Mouse (Mus musculus) midbrain, embryonic 12.5 days (tissue): ENCODE data around the gene Kxd1. TPM values are rescaled to one million over a fixed set of nuclear protein-coding genes. Genes with fewer than 3 reads are reported as not detected.

Source experiments
- ATAC-seq: fragments of 200-750 bp; cut with Nextera tagmentation; 2 replicates; pipeline ENCODE4 v1.8.0; 2017; ENCODE audit warnings: low read depth, moderate TSS enrichment, moderate library complexity; ENCODE audit not compliant: low FRiP score
- H3K27ac ChIP-seq: fragments of 300-500 bp; sonication (generic); replicated peaks from 2 replicates; pipeline ENCODE4 v1.5.1; 2016; ENCODE audit warnings: mild to moderate bottlenecking
- H3K27me3 ChIP-seq: fragments of 300-500 bp; sonication (generic); 2 replicates; pipeline ENCODE4 v1.6.1; 2016; ENCODE audit warnings: mild to moderate bottlenecking
- H3K36me3 ChIP-seq: fragments of 300-500 bp; sonication (generic); 2 replicates; pipeline ENCODE4 v1.6.1; 2016
- H3K4me1 ChIP-seq: fragments of 300-500 bp; sonication (generic); 2 replicates; pipeline ENCODE4 v1.6.1; 2016
- H3K4me2 ChIP-seq: fragments of 300-500 bp; sonication (generic); replicated peaks from 2 replicates; pipeline ENCODE4 v1.6.1; 2016; ENCODE audit warnings: mild to moderate bottlenecking, moderate library complexity
- H3K4me3 ChIP-seq: fragments of 300-500 bp; sonication (generic); 2 replicates; pipeline ENCODE4 v1.5.1; 2016; ENCODE audit warnings: mild to moderate bottlenecking
- H3K9ac ChIP-seq: fragments of 300-500 bp; sonication (generic); replicated peaks from 2 replicates; pipeline ENCODE4 v1.6.1; 2016; ENCODE audit warnings: mild to moderate bottlenecking, moderate library complexity
- H3K9me3 ChIP-seq: fragments of 300-500 bp; sonication (generic); 2 replicates; pipeline ENCODE4 v1.6.1; 2016; ENCODE audit warnings: mild to moderate bottlenecking
- WGBS: fragments of 180-500 bp; shearing (Covaris S2); methylation state at CpG from one replicate; pipeline ENCODE4 v1.1.7; 2016; 5-methylcytosine and 5-hydroxymethylcytosine counted together
- polyA plus RNA-seq: library from polyadenylated mRNA; unstranded; fragments of >200 nt; fragmentation: Nextera tagmentation; extraction: Ambion mirVana; gene quantifications from 2 replicates; pipeline ENCODE4 v1.2.1, GENCODE M21; 2016

Kxd1 gene
- polyA plus RNA-seq, 1 experiment from 2014 or later, result 52.1 TPM

DNA sequence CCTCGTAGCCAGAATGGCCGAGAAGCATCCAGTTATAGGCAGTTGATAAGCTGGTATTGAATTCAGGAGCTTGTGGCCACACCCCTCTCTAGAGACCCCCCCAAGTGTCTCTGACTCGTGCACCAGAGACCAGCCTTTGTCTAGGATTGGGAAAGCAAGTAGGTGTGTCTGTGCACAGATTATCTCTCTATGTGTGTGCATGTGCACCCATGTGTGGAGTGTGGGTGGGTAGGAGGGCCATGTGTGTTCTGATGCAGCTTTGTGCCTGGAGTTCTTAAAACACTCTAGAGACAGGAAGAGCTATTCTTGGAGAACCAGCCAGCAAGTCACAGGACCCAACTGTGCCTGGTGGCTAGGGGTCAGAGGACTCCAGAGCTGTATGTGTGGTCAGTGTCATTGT, 32.8 kb upstream of the Kxd1 start:
- no peak for ATAC-seq
- Histone ChIP-seq H3K27me3 (no peaks in the 10 kb centered on the region), H3K27ac (no peak overlapping the region), H3K4me3 (no peak overlapping the region), H3K36me3 (no peaks in the 10 kb centered on the region), H3K4me1 (peaks cover 7% of the 10 kb centered on the region; the same call in 1 of the 2 replicates), H3K9ac (no peak overlapping the region), H3K9me3 (no peaks in the 10 kb centered on the region), H3K4me2 (no peak overlapping the region)
- WGBS, result 64% methylated on average over 3 of the region's 3 CpGs

DNA sequence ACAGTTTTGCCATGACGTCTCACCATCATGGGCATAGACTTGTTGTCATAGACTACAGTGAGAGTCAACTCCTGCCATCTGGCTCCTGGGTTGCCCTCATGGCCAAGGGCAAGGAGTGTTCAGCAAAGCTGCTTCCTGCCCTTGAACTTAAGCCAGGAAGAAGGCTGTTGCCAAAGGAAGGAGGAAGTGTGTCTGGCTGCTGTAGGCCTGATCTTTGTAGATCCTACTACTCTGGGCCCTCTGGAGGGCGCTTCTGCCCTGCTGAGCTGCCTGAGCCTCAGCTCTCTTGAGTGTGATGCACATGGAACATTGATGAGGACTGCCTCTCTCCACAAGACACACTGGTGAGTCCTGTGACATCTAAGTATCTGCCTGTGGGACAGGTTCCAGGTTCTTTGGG, 32.3 kb upstream of the Kxd1 start:
- WGBS, result 86% methylated on average over 2 of the region's 2 CpGs
- Histone ChIP-seq H3K4me1 (0 out of 2 replicates have a peak, but pooled peaks cover 7% of the 10 kb centered on the region), H3K27me3 (no peaks in the 10 kb centered on the region), H3K27ac (no peak overlapping the region), H3K9me3 (no peaks in the 10 kb centered on the region), H3K4me3 (no peak overlapping the region), H3K9ac (no peak overlapping the region), H3K4me2 (no peak overlapping the region), H3K36me3 (no peaks in the 10 kb centered on the region)
- no peak for ATAC-seq

DNA sequence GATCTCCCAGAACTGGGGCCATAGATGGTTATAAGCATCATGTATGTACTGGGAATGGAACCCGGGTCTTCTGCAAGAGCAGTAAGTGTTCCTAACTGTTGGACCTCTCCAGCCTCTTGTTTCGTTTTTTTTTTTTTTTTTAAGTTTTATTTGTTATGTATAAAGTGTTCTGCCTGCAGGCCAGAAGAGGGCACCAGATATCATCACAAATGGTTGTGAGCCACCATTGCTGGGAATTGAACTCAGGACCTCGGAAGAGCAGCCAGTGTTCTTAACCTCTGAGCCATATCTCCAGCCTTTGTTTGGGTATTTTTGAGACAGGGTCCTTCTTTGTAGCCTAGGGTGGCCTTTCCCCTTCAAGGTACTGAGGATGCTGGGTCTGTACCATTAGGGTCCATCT, 31.2 kb upstream of the Kxd1 start:
- Histone ChIP-seq H3K9ac (no peak overlapping the region), H3K4me3 (no peak overlapping the region), H3K27me3 (no peaks in the 10 kb centered on the region), H3K36me3 (no peaks in the 10 kb centered on the region), H3K4me1 (0 out of 2 replicates have a peak, but pooled peaks cover 8% of the 10 kb centered on the region), H3K9me3 (no peaks in the 10 kb centered on the region), H3K4me2 (no peak overlapping the region), H3K27ac (no peak overlapping the region)
- no peak for ATAC-seq
- 85% methylated on average over 3 of the region's 3 CpGs for WGBS

DNA sequence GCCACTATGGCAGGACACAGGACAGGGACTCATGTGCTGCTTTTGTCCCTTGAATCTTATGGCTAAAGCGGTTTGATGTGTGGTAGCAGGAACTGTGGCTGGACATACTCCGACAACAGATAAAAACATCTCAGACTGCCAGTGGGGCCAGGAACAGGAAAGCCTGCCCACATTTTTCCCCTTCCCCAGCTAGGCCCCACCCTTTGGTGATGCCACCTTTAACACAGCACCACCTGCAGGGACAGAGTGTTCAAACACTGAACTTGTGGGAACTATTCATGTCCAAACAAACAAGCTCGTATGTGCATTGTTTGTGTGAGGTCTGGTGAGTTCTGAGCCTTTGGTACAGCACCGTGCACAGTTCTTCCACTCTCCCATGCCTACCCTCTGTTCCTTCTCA, 30.6 kb upstream of the Kxd1 start:
- H3K27me3 ChIP-seq, result no peaks in the 10 kb centered on the region
- H3K36me3 ChIP-seq, result no peaks in the 10 kb centered on the region
- no peak overlapping the region for H3K9ac ChIP-seq
- no peaks in the 10 kb centered on the region for H3K9me3 ChIP-seq
- no peak overlapping the region for H3K4me2 ChIP-seq
- H3K4me3 ChIP-seq, result no peak overlapping the region
- H3K27ac ChIP-seq, result no peak overlapping the region
- ATAC-seq, result no peak
- WGBS, result 81% methylated on average over 4 of the region's 4 CpGs
- peaks cover 15% of the 10 kb centered on the region; the same call in 1 of the 2 replicates for H3K4me1 ChIP-seq

DNA sequence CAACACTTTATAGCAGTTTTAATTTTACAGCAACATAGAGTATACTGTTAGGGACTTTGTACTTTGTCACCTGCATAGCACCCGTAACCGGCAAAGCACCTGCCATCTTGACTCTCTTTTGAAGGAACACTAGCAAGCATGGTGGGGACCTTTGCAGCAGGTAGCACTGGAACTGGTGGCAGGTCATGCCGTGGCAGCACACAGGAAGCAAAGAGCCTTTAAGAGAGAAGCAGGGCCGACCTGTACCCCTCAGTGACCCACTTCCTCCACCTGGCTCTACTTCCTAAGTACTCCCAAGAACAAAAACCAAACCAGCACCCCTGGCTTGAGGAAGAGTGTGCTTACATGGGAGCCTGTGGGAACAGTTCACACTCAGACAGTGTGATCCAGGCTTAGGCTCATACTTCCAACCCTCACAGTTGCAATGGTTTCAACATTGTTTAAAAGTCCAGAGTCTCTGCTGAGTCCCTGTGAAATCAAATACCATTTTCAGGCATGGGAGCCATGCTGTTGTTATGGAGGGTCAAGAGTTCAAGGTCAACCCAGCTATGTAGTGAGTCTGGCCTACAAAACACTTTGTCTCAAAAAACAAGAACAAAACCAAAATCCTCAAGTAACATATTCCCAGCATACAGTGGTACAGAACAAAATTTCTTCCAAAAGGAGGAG, 27.5 kb upstream of the Kxd1 start:
- Histone ChIP-seq H3K4me1 (peaks cover 10% of the 10 kb centered on the region; the same call in 1 of the 2 replicates), H3K4me3 (no peak overlapping the region), H3K9me3 (no peaks in the 10 kb centered on the region), H3K27me3 (no peaks in the 10 kb centered on the region), H3K36me3 (no peaks in the 10 kb centered on the region), H3K27ac (no peak overlapping the region), H3K4me2 (no peak overlapping the region), H3K9ac (no peak overlapping the region)
- 94% methylated on average over 4 of the region's 4 CpGs for WGBS
- no peak for ATAC-seq

DNA sequence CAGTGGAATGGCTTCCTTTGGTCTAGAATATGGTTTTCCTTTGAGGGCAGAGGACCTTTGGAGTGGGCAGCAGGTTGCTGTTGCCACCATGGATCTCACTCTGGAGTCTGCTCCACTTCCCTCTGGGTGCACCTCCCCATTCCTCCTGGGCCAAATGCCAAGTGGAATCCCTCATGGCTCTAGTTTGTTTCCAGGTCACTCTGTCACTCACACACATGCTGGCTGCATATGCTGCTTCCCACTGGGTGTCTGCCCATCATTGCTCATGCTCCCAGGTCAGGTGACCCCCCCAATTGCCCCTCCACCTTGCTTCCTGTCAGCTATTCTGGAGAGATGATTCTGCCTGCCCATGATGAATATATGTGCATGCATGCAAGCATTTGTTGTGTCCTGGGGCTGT, 26.0 kb upstream of the Kxd1 start:
- ATAC-seq, result no peak
- H3K27me3 ChIP-seq, result no peaks in the 10 kb centered on the region
- H3K27ac ChIP-seq, result no peak overlapping the region
- H3K4me1 ChIP-seq, result peaks cover 10% of the 10 kb centered on the region; the same call in 1 of the 2 replicates
- no peaks in the 10 kb centered on the region for H3K36me3 ChIP-seq
- no peak overlapping the region for H3K4me3 ChIP-seq
- no peak overlapping the region for H3K9ac ChIP-seq
- no peak overlapping the region for H3K4me2 ChIP-seq
- no peaks in the 10 kb centered on the region for H3K9me3 ChIP-seq

DNA sequence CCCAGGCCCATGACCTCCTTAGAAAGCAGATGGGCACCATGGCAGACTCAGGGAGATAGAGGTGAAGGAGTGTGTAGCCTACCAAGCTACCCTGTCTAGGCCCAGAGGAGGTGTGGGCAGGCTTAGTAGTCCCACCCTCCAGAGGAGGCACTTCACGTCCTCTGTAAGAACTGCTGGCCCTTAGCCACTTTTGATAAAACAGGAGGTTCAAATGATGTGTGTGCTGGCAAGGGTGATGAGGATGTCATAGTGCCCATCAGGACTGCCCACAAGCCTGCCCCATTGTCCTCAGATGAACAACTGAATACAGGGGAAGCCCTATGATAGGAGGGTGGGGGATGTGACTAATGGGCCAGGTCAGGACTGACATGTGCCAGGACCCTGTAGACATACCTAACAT, 25.1 kb upstream of the Kxd1 start:
- Histone ChIP-seq H3K4me2 (no peak overlapping the region), H3K4me3 (no peak overlapping the region), H3K27me3 (no peaks in the 10 kb centered on the region), H3K36me3 (no peaks in the 10 kb centered on the region), H3K9ac (no peak overlapping the region), H3K27ac (no peak overlapping the region), H3K4me1 (peaks cover 10% of the 10 kb centered on the region; the same call in 1 of the 2 replicates), H3K9me3 (no peaks in the 10 kb centered on the region)
- no peak for ATAC-seq
- WGBS, result 68% methylated on average over 1 of the region's 1 CpGs

DNA sequence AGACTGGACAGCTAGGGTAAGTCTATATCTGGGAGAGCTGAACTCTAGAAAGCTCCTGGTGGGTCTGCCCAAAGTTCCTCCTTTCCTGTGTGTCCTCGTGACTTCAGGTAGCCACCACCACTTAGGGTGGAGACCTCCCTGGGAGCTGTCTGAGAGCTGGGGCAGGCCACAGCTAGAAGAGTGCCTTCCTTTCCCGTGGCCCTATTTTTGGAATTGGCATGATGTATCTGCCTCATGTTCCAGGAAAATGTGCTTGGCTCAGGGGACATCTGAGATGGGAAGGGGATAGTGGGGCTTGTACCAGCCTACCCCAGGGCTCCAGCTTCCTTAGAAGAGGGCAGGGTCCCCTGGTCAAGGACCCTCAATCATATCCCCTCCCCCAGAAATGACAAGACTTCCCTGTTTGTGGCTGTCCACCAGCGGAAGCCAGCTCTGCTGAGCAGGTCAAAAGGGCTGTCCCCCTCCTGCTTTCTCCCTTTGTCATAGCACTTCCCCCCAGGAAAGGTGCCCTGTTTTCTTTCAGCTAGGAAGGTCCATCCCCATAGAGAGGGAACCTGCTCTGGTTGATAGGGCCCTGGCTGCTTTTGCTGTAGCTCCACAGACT, 23.9 kb upstream of the Kxd1 start:
- H3K36me3 ChIP-seq, result no peaks in the 10 kb centered on the region
- H3K9me3 ChIP-seq, result no peaks in the 10 kb centered on the region
- 81% methylated on average over 3 of the region's 3 CpGs for WGBS
- H3K4me1 ChIP-seq, result peaks cover 10% of the 10 kb centered on the region; the same call in 1 of the 2 replicates
- no peak overlapping the region for H3K9ac ChIP-seq
- H3K27me3 ChIP-seq, result no peaks in the 10 kb centered on the region
- ATAC-seq, result no peak
- no peak overlapping the region for H3K4me2 ChIP-seq
- no peak overlapping the region for H3K4me3 ChIP-seq
- H3K27ac ChIP-seq, result no peak overlapping the region

DNA sequence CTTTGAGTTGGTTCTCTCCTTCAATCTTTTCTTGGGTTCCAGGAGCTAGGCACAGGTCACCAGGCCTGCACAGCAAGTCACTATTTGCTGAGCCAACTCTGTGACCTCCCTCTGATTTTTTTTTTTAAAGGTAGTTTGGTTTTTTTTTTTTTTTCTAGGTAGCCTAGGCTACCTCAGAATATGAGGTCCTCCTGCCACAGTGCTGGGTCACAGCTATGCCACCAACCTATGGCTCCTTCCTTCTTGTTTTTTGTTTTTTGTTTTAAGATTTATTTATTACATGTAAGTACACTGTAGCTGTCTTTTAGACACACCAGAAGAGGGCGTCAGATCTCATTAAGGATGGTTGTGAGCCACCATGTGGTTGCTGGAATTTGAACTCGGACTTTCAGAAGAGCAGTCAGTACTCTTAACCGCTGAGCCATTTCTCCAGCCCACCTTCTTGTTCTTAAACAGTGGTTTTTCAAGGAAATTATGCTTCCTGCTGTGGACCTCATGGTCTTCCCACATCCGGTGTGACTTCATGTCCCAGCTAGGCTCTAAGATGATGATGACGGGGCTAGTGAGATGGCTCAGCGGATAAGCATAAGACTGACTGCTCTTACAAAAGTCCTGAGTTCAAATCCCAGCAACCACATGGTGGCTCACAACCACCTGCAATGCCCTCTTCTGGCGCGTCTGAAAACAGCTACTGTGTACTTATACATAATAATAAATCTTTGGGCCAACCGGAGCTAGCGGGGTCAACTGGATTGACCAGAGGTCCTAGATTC, 21.8 kb upstream of the Kxd1 start:
- H3K36me3 ChIP-seq, result no peaks in the 10 kb centered on the region
- no peaks in the 10 kb centered on the region for H3K27me3 ChIP-seq
- H3K4me2 ChIP-seq, result no peak overlapping the region
- no peak overlapping the region for H3K9ac ChIP-seq
- no peaks in the 10 kb centered on the region for H3K9me3 ChIP-seq
- no peak overlapping the region for H3K27ac ChIP-seq
- no peak for ATAC-seq
- H3K4me3 ChIP-seq, result no peak overlapping the region
- WGBS, result 92% methylated on average over 10 of the region's 10 CpGs
- peaks cover 10% of the 10 kb centered on the region; the same call in 1 of the 2 replicates for H3K4me1 ChIP-seq

DNA sequence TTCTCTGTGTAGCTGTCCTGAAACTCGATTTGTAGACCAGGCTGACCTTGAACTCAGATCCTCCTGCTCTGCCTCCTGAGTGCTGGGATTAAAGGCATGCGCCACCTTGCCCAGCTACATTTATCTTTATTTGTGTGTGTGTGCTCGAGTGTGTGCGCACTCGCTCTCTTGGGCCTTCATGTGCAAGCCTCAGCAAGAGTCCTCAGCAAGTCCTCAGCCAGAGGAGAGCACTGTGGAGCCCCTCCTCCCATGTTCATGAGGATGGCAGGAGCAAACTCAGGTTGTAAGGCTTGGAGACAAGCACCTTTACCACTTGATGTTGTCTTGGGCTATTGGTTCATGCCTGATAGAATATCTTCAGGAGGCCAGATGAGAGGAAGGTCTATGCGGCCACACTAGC, 20.0 kb upstream of the Kxd1 start:
- no peak for ATAC-seq
- Histone ChIP-seq H3K4me2 (no peak overlapping the region), H3K27ac (no peak overlapping the region), H3K27me3 (no peaks in the 10 kb centered on the region), H3K4me3 (no peak overlapping the region), H3K36me3 (no peaks in the 10 kb centered on the region), H3K9ac (no peak overlapping the region), H3K4me1 (no peaks in the 10 kb centered on the region), H3K9me3 (no peaks in the 10 kb centered on the region)
- 88% methylated on average over 6 of the region's 6 CpGs for WGBS

DNA sequence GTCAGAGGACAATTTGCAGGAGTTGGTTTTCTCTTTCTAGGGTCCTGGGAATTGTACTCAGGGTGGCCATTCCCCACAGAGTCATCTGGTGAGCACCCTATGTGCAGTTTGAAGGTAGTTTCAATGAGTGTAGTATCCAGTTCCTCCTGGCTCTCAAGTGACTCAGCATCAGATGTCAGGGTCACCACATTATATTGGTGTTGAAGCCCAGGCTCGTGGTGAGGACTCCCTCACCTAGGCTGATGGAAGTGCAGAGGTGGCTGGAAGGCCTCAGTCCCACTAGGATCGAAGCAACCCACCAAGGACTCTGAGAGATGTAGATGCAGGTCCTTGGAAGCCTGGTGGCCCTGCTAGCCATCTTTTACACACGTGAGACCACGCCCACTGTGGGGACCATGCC, 18.7 kb upstream of the Kxd1 start:
- Histone ChIP-seq H3K27me3 (no peaks in the 10 kb centered on the region), H3K4me1 (peaks cover 9% of the 10 kb centered on the region), H3K4me2 (no peak overlapping the region), H3K36me3 (no peaks in the 10 kb centered on the region), H3K9ac (no peak overlapping the region), H3K27ac (no peak overlapping the region), H3K4me3 (no peak overlapping the region), H3K9me3 (no peaks in the 10 kb centered on the region)
- ATAC-seq, result no peak
- WGBS, result 93% methylated on average over 4 of the region's 4 CpGs

DNA sequence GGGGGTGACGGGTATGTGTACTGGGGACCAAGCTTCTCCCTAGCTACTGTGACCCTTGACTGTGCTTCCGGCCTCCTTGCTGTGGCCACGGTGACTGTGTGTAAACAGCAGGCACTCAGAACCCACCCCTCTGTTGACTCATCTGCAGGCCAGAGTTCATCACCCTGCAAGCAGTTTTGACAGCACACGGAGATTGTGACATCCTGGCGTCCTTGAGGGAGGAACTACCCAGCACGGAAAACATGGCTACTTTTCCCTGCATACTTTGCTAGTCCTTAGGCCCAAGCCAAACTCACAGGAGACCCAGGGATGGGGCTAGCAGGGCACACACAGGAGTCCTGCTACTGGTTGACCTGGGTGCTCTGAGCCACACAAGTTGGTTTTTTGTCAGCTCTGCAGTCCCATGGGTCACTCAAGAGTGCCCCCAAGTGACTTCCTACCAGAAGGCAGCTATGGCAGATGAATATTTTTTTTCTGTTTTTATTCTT, 16.5 kb upstream of the Kxd1 start:
- H3K27ac ChIP-seq, result no peak overlapping the region
- ATAC-seq, result no peak
- H3K9ac ChIP-seq, result 0 out of 2 replicates have a peak overlapping the region, but pooled peaks have one; percentile 3
- no peaks in the 10 kb centered on the region for H3K36me3 ChIP-seq
- H3K4me2 ChIP-seq, result no peak overlapping the region
- no peaks in the 10 kb centered on the region for H3K27me3 ChIP-seq
- no peak overlapping the region for H3K4me3 ChIP-seq
- WGBS, result 80% methylated on average over 6 of the region's 6 CpGs
- H3K9me3 ChIP-seq, result no peaks in the 10 kb centered on the region
- H3K4me1 ChIP-seq, result peaks cover 24% of the 10 kb centered on the region
